Comparison of ENCODE assay signal across 8 mouse cellular contexts in the genomic region with DNA sequence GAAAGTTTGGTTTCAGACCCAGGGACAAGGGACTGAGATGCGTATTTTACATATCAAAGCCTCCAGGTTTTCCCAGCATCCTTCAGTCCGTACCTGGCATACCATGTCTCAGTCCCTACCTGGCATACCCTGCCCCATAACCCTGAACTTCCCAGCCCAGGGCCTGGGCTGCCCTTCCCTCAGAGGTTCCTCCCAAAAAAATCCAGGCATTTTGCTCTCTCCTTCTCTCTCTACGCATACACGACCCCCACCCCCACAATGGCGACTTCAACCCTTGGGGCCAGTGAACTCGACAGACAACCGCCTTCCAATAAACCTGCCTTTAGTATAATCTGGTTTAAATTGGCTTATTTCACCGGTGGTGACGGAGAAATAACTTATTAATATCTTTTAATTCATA. TPM values are rescaled to one million over a fixed set of nuclear protein-coding genes. Genes with fewer than 3 reads are reported as not detected.
DNase-seq lines count a peak whose midpoint lies in the region; ATAC-seq lines count a peak whose summit lies in the region.

No protein-coding gene starts in this region.

- peaks cover 12% of the 10 kb centered on the region for H3K4me1 ChIP-seq in kidney, embryonic 14.5 days (ENCODE audit: control insufficient read depth, insufficient read depth, low read length)
- H3K4me1 ChIP-seq in embryonic facial prominence, embryonic 11.5 days (ENCODE audit: control insufficient read depth, insufficient read depth, low read length) = no peaks in the 10 kb centered on the region; the same call in 1 of the 2 replicates
- H3K4me1 ChIP-seq in hindbrain, embryonic 13.5 days (replicated peaks) = peaks cover 26% of the 10 kb centered on the region
- peaks cover 16% of the 10 kb centered on the region for H3K4me1 ChIP-seq in midbrain, embryonic 13.5 days (replicated peaks)

- 47% methylated on average over 9 of the region's 9 CpGs for WGBS in kidney, embryonic 14.5 days
- WGBS in embryonic facial prominence, embryonic 11.5 days = 41% methylated on average over 9 of the region's 9 CpGs
- 39% methylated on average over 9 of the region's 9 CpGs for whole genome bisulfite sequencing in hindbrain, embryonic 13.5 days
- 43% methylated on average over 9 of the region's 9 CpGs for WGBS in midbrain, embryonic 13.5 days

- intact Hi-C loops in left cerebral cortex, postnatal 10 days (cut with DNase I) = no loop called here

- H3K27ac ChIP-seq in kidney, embryonic 14.5 days (ENCODE audit: low read depth, low read length) = no peak overlapping the region
- no peak overlapping the region for H3K27ac ChIP-seq in embryonic facial prominence, embryonic 11.5 days (replicated peaks; ENCODE audit: low read depth, low read length)
- peak overlapping the region; percentile 94 for H3K27ac ChIP-seq in hindbrain, embryonic 13.5 days
- H3K27ac ChIP-seq in midbrain, embryonic 13.5 days = peak overlapping the region; percentile 91

- DNase-seq in kidney, adult 18-20 months = no peak
- DNase-seq in embryonic facial prominence, embryonic 11.5 days (ENCODE audit: low spot score) = no peak
- no peak for DNase-seq in left cerebral cortex, postnatal 10 days (ENCODE audit: extremely low spot score in 1 of 2, low spot score in 2 of 2)
- no peak for DNase-seq in right cerebral cortex, postnatal 36 days (ENCODE audit: low spot score in 2 of 2)
- no peak for DNase-seq in kidney, adult 8-10 months

- H3K9ac ChIP-seq in kidney, embryonic 14.5 days (ENCODE audit: low read depth, low read length) = peak overlapping the region; percentile 42; the same call in 1 of the 2 replicates
- peak overlapping the region; percentile 70 for H3K9ac ChIP-seq in embryonic facial prominence, embryonic 11.5 days (replicated peaks; ENCODE audit: low read length)
- peak overlapping the region; percentile 85 for H3K9ac ChIP-seq in hindbrain, embryonic 13.5 days
- peak overlapping the region; percentile 78; the same call in 1 of the 2 replicates for H3K9ac ChIP-seq in midbrain, embryonic 13.5 days (replicated peaks)

- H3K27me3 ChIP-seq in kidney, embryonic 14.5 days (ENCODE audit: control insufficient read depth, insufficient read depth, low read length) = no peaks in the 10 kb centered on the region
- no peaks in the 10 kb centered on the region for H3K27me3 ChIP-seq in embryonic facial prominence, embryonic 11.5 days (ENCODE audit: control insufficient read depth, insufficient read depth, low read length)
- H3K27me3 ChIP-seq in hindbrain, embryonic 13.5 days = 0 out of 2 replicates have a peak, but pooled peaks cover 3% of the 10 kb centered on the region
- H3K27me3 ChIP-seq in midbrain, embryonic 13.5 days = no peaks in the 10 kb centered on the region

- peak overlapping the region; percentile 81 for H3K4me2 ChIP-seq in kidney, embryonic 14.5 days (replicated peaks; ENCODE audit: low read depth, low read length)
- H3K4me2 ChIP-seq in embryonic facial prominence, embryonic 11.5 days (ENCODE audit: low read depth, low read length) = peak overlapping the region; percentile 72
- peak overlapping the region; percentile 81 for H3K4me2 ChIP-seq in hindbrain, embryonic 13.5 days
- peak overlapping the region; percentile 87 for H3K4me2 ChIP-seq in midbrain, embryonic 13.5 days (replicated peaks)

- no peak; the same call in 1 of the 2 replicates for ATAC-seq in kidney, embryonic 14.5 days (ENCODE audit: low FRiP score, low TSS enrichment)
- ATAC-seq in embryonic facial prominence, embryonic 11.5 days (replicated peaks; ENCODE audit: insufficient number of reproducible peaks, low FRiP score, low TSS enrichment, low read depth) = 0 out of 2 replicates have a peak, but pooled peaks have one; percentile 31
- peak; percentile 55 for ATAC-seq in hindbrain, embryonic 13.5 days (ENCODE audit: low FRiP score)
- ATAC-seq in midbrain, embryonic 13.5 days = peak; percentile 57

- peak overlapping the region; percentile 83 for H3K4me3 ChIP-seq in kidney, embryonic 14.5 days (ENCODE audit: low read length)
- peak overlapping the region; percentile 55; the same call in 1 of the 2 replicates for H3K4me3 ChIP-seq in embryonic facial prominence, embryonic 11.5 days (ENCODE audit: low read depth, low read length)
- H3K4me3 ChIP-seq in hindbrain, embryonic 13.5 days = peak overlapping the region; percentile 71
- H3K4me3 ChIP-seq in midbrain, embryonic 13.5 days (replicated peaks) = peak overlapping the region; percentile 74

- H3K36me3 ChIP-seq in kidney, embryonic 14.5 days (ENCODE audit: control insufficient read depth, insufficient read depth, low read length) = peaks cover 11% of the 10 kb centered on the region
- H3K36me3 ChIP-seq in embryonic facial prominence, embryonic 11.5 days (replicated peaks; ENCODE audit: control insufficient read depth, insufficient read depth, low read depth, low read length) = no peaks in the 10 kb centered on the region; the same call in none of the 2 replicates
- H3K36me3 ChIP-seq in hindbrain, embryonic 13.5 days = peaks cover 12% of the 10 kb centered on the region
- peaks cover 20% of the 10 kb centered on the region for H3K36me3 ChIP-seq in midbrain, embryonic 13.5 days

- H3K9me3 ChIP-seq in kidney, embryonic 14.5 days (ENCODE audit: control insufficient read depth, low read length) = no peaks in the 10 kb centered on the region
- no peaks in the 10 kb centered on the region for H3K9me3 ChIP-seq in embryonic facial prominence, embryonic 11.5 days (replicated peaks; ENCODE audit: control insufficient read depth, low read length)
- no peaks in the 10 kb centered on the region for H3K9me3 ChIP-seq in hindbrain, embryonic 13.5 days
- no peaks in the 10 kb centered on the region for H3K9me3 ChIP-seq in midbrain, embryonic 13.5 days

RNA-seq across cellular contexts. Expression of gene Ercc6, which starts 0.4 kb away (rescaled TPM):
- 15.9 and 23.6 TPM in 2 replicates for polyA plus RNA-seq in kidney, embryonic 14.5 days (2014; fragmentation: Nextera tagmentation; extraction: Ambion mirVana)
- 20.5 and 26.3 TPM in 2 replicates for polyA plus RNA-seq in embryonic facial prominence, embryonic 11.5 days (2014; fragmentation: Nextera tagmentation; extraction: Ambion mirVana)
- polyA plus RNA-seq in hindbrain, embryonic 13.5 days (2015; fragmentation: Nextera tagmentation; extraction: Ambion mirVana) = 24.7 and 29.4 TPM in 2 replicates
- polyA plus RNA-seq in midbrain, embryonic 13.5 days (2015; fragmentation: Nextera tagmentation; extraction: Ambion mirVana) = 32.4 and 33.8 TPM in 2 replicates
- 10 to 100 TPM; 16.7 to 18.9 TPM for total RNA-seq in left cerebral cortex, postnatal 10 days (2021)

RNA-seq across cellular contexts. Expression of gene Chat, which starts 47.1 kb away (rescaled TPM):
- polyA plus RNA-seq in kidney, embryonic 14.5 days (2014; fragmentation: Nextera tagmentation; extraction: Ambion mirVana) = 0.08 TPM in 1 of 2 replicates, not detected in the other
- 0.10 TPM in 1 of 2 replicates, not detected in the other for polyA plus RNA-seq in embryonic facial prominence, embryonic 11.5 days (2014; fragmentation: Nextera tagmentation; extraction: Ambion mirVana)
- polyA plus RNA-seq in hindbrain, embryonic 13.5 days (2015; fragmentation: Nextera tagmentation; extraction: Ambion mirVana) = 2.2 and 2.7 TPM in 2 replicates
- 0.40 and 0.44 TPM in 2 replicates for polyA plus RNA-seq in midbrain, embryonic 13.5 days (2015; fragmentation: Nextera tagmentation; extraction: Ambion mirVana)
- total RNA-seq in left cerebral cortex, postnatal 10 days (2021) = 1 to 10 TPM in 1 of 2 experiments, under 1 TPM in 1; 0.63 to 1.1 TPM

RNA-seq across cellular contexts. Expression of gene Slc18a3, which starts 48.3 kb away (rescaled TPM):
- not detected in 2 replicates for polyA plus RNA-seq in kidney, embryonic 14.5 days (2014; fragmentation: Nextera tagmentation; extraction: Ambion mirVana)
- 0.67 and 0.80 TPM in 2 replicates for polyA plus RNA-seq in embryonic facial prominence, embryonic 11.5 days (2014; fragmentation: Nextera tagmentation; extraction: Ambion mirVana)
- 17.4 and 17.5 TPM in 2 replicates for polyA plus RNA-seq in hindbrain, embryonic 13.5 days (2015; fragmentation: Nextera tagmentation; extraction: Ambion mirVana)
- 1.4 and 1.5 TPM in 2 replicates for polyA plus RNA-seq in midbrain, embryonic 13.5 days (2015; fragmentation: Nextera tagmentation; extraction: Ambion mirVana)
- 1 to 10 TPM; 1.1 to 1.9 TPM for total RNA-seq in left cerebral cortex, postnatal 10 days (2021)

Comparison
In these comparisons a context has a peak if more than half of its experiments do, and no peak if none do; other contexts are left out.
1. H3K27ac ChIP-seq: peak in hindbrain, embryonic 13.5 days (single experiment) and midbrain, embryonic 13.5 days (single experiment); none in kidney, embryonic 14.5 days (single experiment) and embryonic facial prominence, embryonic 11.5 days (single experiment).
2. Peak in every context shown above with its lines, with median percentiles within 50 percentile points of each other: H3K4me2 ChIP-seq, H3K4me3 ChIP-seq and H3K9ac ChIP-seq.